17 mouse cellular contexts compared by ENCODE assay signal in genomic region chr16:23653479-23653878, GRCm38 (mm10).
DNase-seq lines count a peak whose midpoint lies in the region; ATAC-seq and TF ChIP-seq lines count a peak whose summit lies in the region.
"Had no signal": no experiment of that assay in that cellular context is flagged by ENCODE, and none has a peak within 500 bp of the region (broad histone marks: within the 10 kb centered on the region; RNA-seq: fewer than 3 reads in every experiment).

No protein-coding gene starts in this region.

- no peak for DNase-seq in forebrain, embryonic 14.5 days (ENCODE audit: low spot score)
- no peak for DNase-seq in forebrain, embryonic 11.5 days (ENCODE audit: low spot score)
- no peak for DNase-seq in frontal cortex, postnatal 36 days (ENCODE audit: low spot score in 2 of 2)
- DNase-seq in gastrocnemius, adult 2 months: no peak
- no peak for DNase-seq in right cerebral cortex, postnatal 10 days (ENCODE audit: low spot score in 2 of 2)
- DNase-seq: adrenal gland, adult 2 months; adrenal gland, postnatal 10 days; adrenal gland, postnatal 25 days; cerebellum, adult 11-12 months; cerebellum, adult 2 months; cerebellum, adult 9-10 months; cerebellum, postnatal 10 days; cerebellum, postnatal 25 days had no signal

- 0 out of 2 replicates have a peak overlapping the region, but pooled peaks have one; percentile 10 for H3K27ac ChIP-seq in forebrain, embryonic 14.5 days (ENCODE audit: low read depth, low read length)
- no peak overlapping the region for H3K27ac ChIP-seq in forebrain, embryonic 11.5 days (ENCODE audit: low read depth, low read length)
- H3K27ac ChIP-seq in forebrain, embryonic 16.5 days (ENCODE audit: low read length): peak overlapping the region; percentile 10
- H3K27ac ChIP-seq in gastrocnemius, adult 2 months: no peak overlapping the region
- H3K27ac ChIP-seq: embryonic facial prominence, embryonic 10.5 days; embryonic facial prominence, embryonic 12.5 days had no signal

- no peaks in the 10 kb centered on the region for H3K4me1 ChIP-seq in forebrain, embryonic 14.5 days (ENCODE audit: control insufficient read depth, insufficient read depth, low read length)
- no peaks in the 10 kb centered on the region for H3K4me1 ChIP-seq in forebrain, embryonic 11.5 days (replicated peaks; ENCODE audit: control insufficient read depth, insufficient read depth, low read length)
- H3K4me1 ChIP-seq in forebrain, embryonic 16.5 days (replicated peaks; ENCODE audit: control insufficient read depth, insufficient read depth, low read length): no peaks in the 10 kb centered on the region
- H3K4me1 ChIP-seq: embryonic facial prominence, embryonic 10.5 days; embryonic facial prominence, embryonic 12.5 days had no signal

- 53% methylated on average over 4 of the region's 4 CpGs for WGBS in forebrain, embryonic 14.5 days
- WGBS in forebrain, embryonic 11.5 days: 76% methylated on average over 4 of the region's 4 CpGs
- 57% methylated on average over 4 of the region's 4 CpGs for WGBS in forebrain, embryonic 16.5 days

- ATAC-seq in forebrain, embryonic 14.5 days: peak; percentile 76
- no peak for ATAC-seq in forebrain, embryonic 11.5 days (replicated peaks; ENCODE audit: low FRiP score)
- ATAC-seq in frontal cortex, adult (ENCODE audit: low TSS enrichment): 0 out of 2 replicates have a peak, but pooled peaks have one; percentile 31
- peak; percentile 79 for ATAC-seq in forebrain, embryonic 16.5 days

- no peak overlapping the region for H3K9ac ChIP-seq in forebrain, embryonic 14.5 days (ENCODE audit: low read length)
- H3K9ac ChIP-seq in forebrain, embryonic 11.5 days (ENCODE audit: low read length): no peak overlapping the region
- no peak overlapping the region for H3K9ac ChIP-seq in forebrain, embryonic 16.5 days (replicated peaks; ENCODE audit: low read depth, low read length)
- H3K9ac ChIP-seq: embryonic facial prominence, embryonic 12.5 days had no signal

- H3K27me3 ChIP-seq in forebrain, embryonic 14.5 days (replicated peaks; ENCODE audit: control insufficient read depth, insufficient read depth, low read length): no peaks in the 10 kb centered on the region
- no peaks in the 10 kb centered on the region for H3K27me3 ChIP-seq in forebrain, embryonic 11.5 days (ENCODE audit: control insufficient read depth, insufficient read depth, low read length)
- H3K27me3 ChIP-seq in forebrain, embryonic 16.5 days (replicated peaks; ENCODE audit: control insufficient read depth, insufficient read depth, low read length): no peaks in the 10 kb centered on the region
- H3K27me3 ChIP-seq: embryonic facial prominence, embryonic 12.5 days had no signal

- H3K4me2 ChIP-seq in forebrain, embryonic 14.5 days (ENCODE audit: low read length): no peak overlapping the region
- H3K4me2 ChIP-seq in forebrain, embryonic 11.5 days (ENCODE audit: low read depth, low read length, severe bottlenecking): no peak overlapping the region
- no peak overlapping the region for H3K4me2 ChIP-seq in forebrain, embryonic 16.5 days (ENCODE audit: low read length)
- H3K4me2 ChIP-seq: embryonic facial prominence, embryonic 12.5 days had no signal

- intact Hi-C loops in gastrocnemius, adult 2 months (cut with DNase I): no loop called here

- no peaks in the 10 kb centered on the region for H3K36me3 ChIP-seq in forebrain, embryonic 14.5 days (ENCODE audit: control insufficient read depth, insufficient read depth, low read length)
- H3K36me3 ChIP-seq in forebrain, embryonic 11.5 days (ENCODE audit: control insufficient read depth, insufficient read depth, low read length): no peaks in the 10 kb centered on the region
- H3K36me3 ChIP-seq in forebrain, embryonic 16.5 days (ENCODE audit: control insufficient read depth, insufficient read depth): no peaks in the 10 kb centered on the region
- H3K36me3 ChIP-seq: embryonic facial prominence, embryonic 10.5 days; embryonic facial prominence, embryonic 12.5 days had no signal

- H3K4me3 ChIP-seq in forebrain, embryonic 14.5 days (ENCODE audit: low read depth, low read length): no peak overlapping the region
- H3K4me3 ChIP-seq in forebrain, embryonic 11.5 days (ENCODE audit: low read depth, low read length): no peak overlapping the region
- H3K4me3 ChIP-seq in forebrain, embryonic 16.5 days (replicated peaks; ENCODE audit: low read length): no peak overlapping the region
- H3K4me3 ChIP-seq in gastrocnemius, adult 2 months: no peak overlapping the region
- H3K4me3 ChIP-seq: embryonic facial prominence, embryonic 10.5 days; embryonic facial prominence, embryonic 12.5 days had no signal

- no peaks in the 10 kb centered on the region for H3K9me3 ChIP-seq in forebrain, embryonic 14.5 days (replicated peaks; ENCODE audit: control insufficient read depth, low read length)
- no peaks in the 10 kb centered on the region for H3K9me3 ChIP-seq in forebrain, embryonic 11.5 days (ENCODE audit: control insufficient read depth, low read length)
- no peaks in the 10 kb centered on the region for H3K9me3 ChIP-seq in forebrain, embryonic 16.5 days (ENCODE audit: control insufficient read depth, low read length)
- H3K9me3 ChIP-seq: embryonic facial prominence, embryonic 10.5 days; embryonic facial prominence, embryonic 12.5 days had no signal

- no peak for TF ChIP-seq CTCF in gastrocnemius, adult 2 months (IDR thresholded peaks at IDR 0.05)

Comparison
In these comparisons a context has a peak if more than half of its experiments do, and no peak if none do; other contexts are left out.
1. H3K27ac ChIP-seq: peak in forebrain, embryonic 14.5 days (single experiment) and forebrain, embryonic 16.5 days (single experiment); none in forebrain, embryonic 11.5 days (single experiment) and gastrocnemius, adult 2 months (single experiment).